Mouse (Mus musculus): Measurements from ENCODE around the gene Cadm1. TPM values are rescaled to one million over a fixed set of nuclear protein-coding genes. Genes with fewer than 3 reads are reported as not detected.

Gene Cadm1
- polyA plus RNA-seq (2015; fragmentation: Nextera tagmentation; extraction: Ambion mirVana), result 41.0 and 44.2 TPM in 2 replicates

GRCm38 (mm10) chr9:47529602-47530450, at the start of gene Cadm1:
TSS of gene Cadm1 (plus strand) at chr9:47530173.
- Histone ChIP-seq H3K4me2 (replicated peaks) (peak within 1 kb of the TSS; percentile 96), H3K9ac (peak within 1 kb of the TSS; percentile 81), H3K9me3 (no peaks in the 10 kb centered on the region), H3K36me3 (no peaks in the 10 kb centered on the region), H3K27ac (peak within 1 kb of the TSS; percentile 87), H3K27me3 (peaks cover 16% of the 10 kb centered on the region), H3K4me1 (peaks cover 30% of the 10 kb centered on the region), H3K4me3 (peak within 1 kb of the TSS; percentile 73)
- peak; percentile 96 for ATAC-seq (ENCODE audit: low FRiP score, low read depth)
- WGBS, result under 1% methylated on average over 72 of the region's 72 CpGs

- no peaks in the 10 kb centered on the region for H3K36me3 ChIP-seq
- no peak overlapping the region for H3K27ac ChIP-seq
- no peak overlapping the region for H3K9ac ChIP-seq
- WGBS, result 83% methylated on average over 5 of the region's 5 CpGs
- H3K27me3 ChIP-seq, result no peaks in the 10 kb centered on the region
- no peak for ATAC-seq (ENCODE audit: low FRiP score, low read depth)
- peaks cover 3% of the 10 kb centered on the region; the same call in 1 of the 2 replicates for H3K4me1 ChIP-seq
- H3K4me2 ChIP-seq (replicated peaks), result no peak overlapping the region
- H3K4me3 ChIP-seq, result no peak overlapping the region
- no peaks in the 10 kb centered on the region for H3K9me3 ChIP-seq
Observed at GRCm38 (mm10) chr9:47484506-47484905, 45.5 kb upstream of the Cadm1 start.

- no peak for ATAC-seq (ENCODE audit: low FRiP score, low read depth)
- 78% methylated on average over 4 of the region's 4 CpGs for WGBS
- no peaks in the 10 kb centered on the region for H3K36me3 ChIP-seq
Observed at GRCm38 (mm10) chr9:47485186-47485585, 44.8 kb upstream of the Cadm1 start.

GRCm38 (mm10) chr9:47499761-47500160, 30.2 kb upstream of the Cadm1 start:
- no peaks in the 10 kb centered on the region for H3K27me3 ChIP-seq
- no peak for ATAC-seq (ENCODE audit: low FRiP score, low read depth)
- H3K4me2 ChIP-seq (replicated peaks), result no peak overlapping the region
- H3K9ac ChIP-seq, result no peak overlapping the region
- no peaks in the 10 kb centered on the region for H3K9me3 ChIP-seq
- no peak overlapping the region for H3K27ac ChIP-seq
- WGBS, result 37% methylated on average over 3 of the region's 3 CpGs
- no peaks in the 10 kb centered on the region for H3K4me1 ChIP-seq
- no peaks in the 10 kb centered on the region for H3K36me3 ChIP-seq
- H3K4me3 ChIP-seq, result no peak overlapping the region

More at GRCm38 (mm10) chr9:47485186-47485585, 44.8 kb upstream of the Cadm1 start:
- H3K9ac ChIP-seq, result no peak overlapping the region
- no peaks in the 10 kb centered on the region for H3K9me3 ChIP-seq
- no peaks in the 10 kb centered on the region for H3K27me3 ChIP-seq
- H3K4me2 ChIP-seq (replicated peaks), result no peak overlapping the region
- H3K4me1 ChIP-seq, result peaks cover 3% of the 10 kb centered on the region; the same call in 1 of the 2 replicates
- H3K4me3 ChIP-seq, result no peak overlapping the region
- no peak overlapping the region for H3K27ac ChIP-seq

GRCm38 (mm10) chr9:47505956-47506355, 24.0 kb upstream of the Cadm1 start:
- H3K4me3 ChIP-seq, result no peak overlapping the region
- no peaks in the 10 kb centered on the region for H3K36me3 ChIP-seq
- no peak overlapping the region for H3K4me2 ChIP-seq (replicated peaks)
- ATAC-seq (ENCODE audit: low FRiP score, low read depth), result no peak
- H3K4me1 ChIP-seq, result no peaks in the 10 kb centered on the region
- 23% methylated on average over 13 of the region's 13 CpGs for WGBS
- H3K27ac ChIP-seq, result no peak overlapping the region
- no peaks in the 10 kb centered on the region for H3K9me3 ChIP-seq
- no peak overlapping the region for H3K9ac ChIP-seq
- no peaks in the 10 kb centered on the region for H3K27me3 ChIP-seq

GRCm38 (mm10) chr9:47506876-47507275, 23.1 kb upstream of the Cadm1 start:
- ATAC-seq (ENCODE audit: low FRiP score, low read depth), result no peak
- WGBS, result 87% methylated on average over 17 of the region's 17 CpGs
- H3K27me3 ChIP-seq, result no peaks in the 10 kb centered on the region
- H3K9me3 ChIP-seq, result no peaks in the 10 kb centered on the region
- no peak overlapping the region for H3K4me2 ChIP-seq (replicated peaks)
- no peaks in the 10 kb centered on the region for H3K36me3 ChIP-seq
- H3K4me3 ChIP-seq, result no peak overlapping the region
- H3K9ac ChIP-seq, result no peak overlapping the region
- no peaks in the 10 kb centered on the region for H3K4me1 ChIP-seq
- H3K27ac ChIP-seq, result no peak overlapping the region

- ATAC-seq (ENCODE audit: low FRiP score, low read depth), result no peak
- no peak overlapping the region for H3K4me2 ChIP-seq (replicated peaks)
Observed at GRCm38 (mm10) chr9:47508109-47508508, 21.9 kb upstream of the Cadm1 start.

GRCm38 (mm10) chr9:47512521-47512920, 17.5 kb upstream of the Cadm1 start:
- 86% methylated on average over 3 of the region's 3 CpGs for WGBS
- no peak for ATAC-seq (ENCODE audit: low FRiP score, low read depth)
- Histone ChIP-seq H3K9ac (no peak overlapping the region), H3K9me3 (no peaks in the 10 kb centered on the region), H3K4me3 (no peak overlapping the region), H3K4me1 (no peaks in the 10 kb centered on the region), H3K27me3 (0 out of 2 replicates have a peak, but pooled peaks cover 10% of the 10 kb centered on the region), H3K4me2 (replicated peaks) (no peak overlapping the region), H3K36me3 (no peaks in the 10 kb centered on the region), H3K27ac (no peak overlapping the region)

More at GRCm38 (mm10) chr9:47508109-47508508, 21.9 kb upstream of the Cadm1 start:
- WGBS, result 50% methylated on average over 3 of the region's 3 CpGs
- Histone ChIP-seq H3K27ac (no peak overlapping the region), H3K9ac (no peak overlapping the region), H3K4me3 (no peak overlapping the region), H3K36me3 (no peaks in the 10 kb centered on the region), H3K27me3 (no peaks in the 10 kb centered on the region), H3K9me3 (no peaks in the 10 kb centered on the region), H3K4me1 (no peaks in the 10 kb centered on the region)

- Histone ChIP-seq H3K9me3 (no peaks in the 10 kb centered on the region), H3K4me3 (no peak overlapping the region), H3K36me3 (no peaks in the 10 kb centered on the region), H3K9ac (no peak overlapping the region), H3K27me3 (0 out of 2 replicates have a peak, but pooled peaks cover 10% of the 10 kb centered on the region), H3K4me1 (no peaks in the 10 kb centered on the region), H3K4me2 (replicated peaks) (no peak overlapping the region), H3K27ac (no peak overlapping the region)
- 18% methylated on average over 8 of the region's 8 CpGs for WGBS
- no peak for ATAC-seq (ENCODE audit: low FRiP score, low read depth)
Observed at GRCm38 (mm10) chr9:47514318-47514717, 15.7 kb upstream of the Cadm1 start.

- Histone ChIP-seq H3K36me3 (no peaks in the 10 kb centered on the region), H3K4me1 (no peaks in the 10 kb centered on the region), H3K4me3 (no peak overlapping the region), H3K27ac (no peak overlapping the region), H3K4me2 (replicated peaks) (no peak overlapping the region), H3K27me3 (0 out of 2 replicates have a peak, but pooled peaks cover 10% of the 10 kb centered on the region), H3K9me3 (no peaks in the 10 kb centered on the region), H3K9ac (no peak overlapping the region)
- no peak for ATAC-seq (ENCODE audit: low FRiP score, low read depth)
- WGBS, result 53% methylated on average over 4 of the region's 4 CpGs
Observed at GRCm38 (mm10) chr9:47516238-47516637, 13.7 kb upstream of the Cadm1 start.

GRCm38 (mm10) chr9:47527290-47527689, 2.7 kb upstream of the Cadm1 start:
- Histone ChIP-seq H3K36me3 (no peaks in the 10 kb centered on the region), H3K4me3 (no peak overlapping the region), H3K27me3 (no peaks in the 10 kb centered on the region), H3K27ac (no peak overlapping the region), H3K4me1 (peaks cover 15% of the 10 kb centered on the region), H3K9ac (no peak overlapping the region), H3K9me3 (no peaks in the 10 kb centered on the region), H3K4me2 (replicated peaks) (no peak overlapping the region)
- ATAC-seq (ENCODE audit: low FRiP score, low read depth), result no peak
- WGBS, result 91% methylated on average over 9 of the region's 9 CpGs

GRCm38 (mm10) chr9:47527741-47528140, 2.2 kb upstream of the Cadm1 start:
- Histone ChIP-seq H3K27me3 (no peaks in the 10 kb centered on the region), H3K4me2 (replicated peaks) (no peak overlapping the region), H3K36me3 (no peaks in the 10 kb centered on the region), H3K27ac (no peak overlapping the region), H3K4me3 (no peak overlapping the region), H3K4me1 (peaks cover 20% of the 10 kb centered on the region), H3K9ac (no peak overlapping the region), H3K9me3 (no peaks in the 10 kb centered on the region)
- ATAC-seq (ENCODE audit: low FRiP score, low read depth), result no peak
- 65% methylated on average over 5 of the region's 5 CpGs for WGBS

All from limb, embryonic 13.5 days (tissue).